Mouse (Mus musculus): ENCODE measurements around the gene Slbp.
A peak's percentile ranks its signal among the peaks of the same experiment; 100 is the strongest.

Slbp gene

GRCm38 (mm10) chr5:33681044-33681443, 28.7 kb upstream of the Slbp start:
- DNase-seq (ENCODE audit: low read depth, low spot score): no peak

DNA sequence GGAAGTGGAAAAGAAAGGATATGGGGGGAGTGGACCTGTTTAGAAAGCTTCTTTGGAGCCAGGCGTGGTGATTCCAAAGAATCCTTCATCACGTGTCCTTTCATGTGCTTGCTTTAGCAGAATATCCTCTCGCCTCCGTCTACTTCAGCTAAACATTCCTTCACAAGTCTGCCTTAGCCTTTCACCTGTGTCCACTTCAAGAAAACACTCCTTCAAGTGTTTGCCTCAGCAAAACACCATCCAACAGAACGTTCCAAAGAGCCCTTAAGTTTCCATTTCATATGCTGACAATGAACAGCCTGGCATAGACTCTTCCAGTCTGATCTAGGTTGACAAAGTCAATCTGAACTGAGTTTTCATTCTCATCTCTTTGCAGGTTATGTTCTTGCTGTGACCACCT, 25.9 kb upstream of the Slbp start:
- no peak for DNase-seq (ENCODE audit: low read depth, low spot score)

- peak; percentile 54 for DNase-seq (ENCODE audit: low read depth, low spot score)
Observed at GRCm38 (mm10) chr5:33675964-33676363, 23.6 kb upstream of the Slbp start.

GRCm38 (mm10) chr5:33674439-33674838, 22.1 kb upstream of the Slbp start:
- DNase-seq (ENCODE audit: low read depth, low spot score): no peak

DNA sequence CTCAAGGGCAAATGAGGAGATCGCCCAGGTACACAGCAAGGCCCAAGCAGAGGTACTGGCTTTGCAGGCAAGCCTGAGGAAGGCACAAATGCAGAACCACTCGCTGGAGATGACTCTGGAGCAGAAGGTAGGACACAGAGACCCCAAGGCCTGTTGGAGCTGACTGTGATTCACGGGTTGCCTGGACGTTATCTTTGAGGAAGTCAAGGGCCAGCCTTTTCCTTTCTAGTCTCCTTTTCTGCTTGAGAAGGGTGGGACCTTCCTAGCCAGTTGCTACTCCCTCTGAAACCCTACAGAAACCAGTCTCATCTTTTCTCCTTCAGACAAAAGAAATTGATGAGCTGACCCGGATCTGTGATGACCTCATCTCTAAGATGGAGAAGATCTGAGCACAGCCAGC, 19.3 kb upstream of the Slbp start:
- DNase-seq (ENCODE audit: low read depth, low spot score): no peak

GRCm38 (mm10) chr5:33668223-33668622, 15.8 kb upstream of the Slbp start:
- DNase-seq (ENCODE audit: low read depth, low spot score): peak; percentile 25

- DNase-seq (ENCODE audit: low read depth, low spot score): no peak
Observed at GRCm38 (mm10) chr5:33658664-33659050, 6.3 kb upstream of the Slbp start.

- peak; percentile 98 for DNase-seq (ENCODE audit: low read depth, low spot score)
Observed at GRCm38 (mm10) chr5:33657787-33658663, 5.7 kb upstream of the Slbp start, which contains the start of the genes Tacc3 and Tmem129. Gene Tacc3 (plus strand): TSS chr5:33658128. Gene Tmem129 (minus strand): TSS chr5:33658416.

DNA sequence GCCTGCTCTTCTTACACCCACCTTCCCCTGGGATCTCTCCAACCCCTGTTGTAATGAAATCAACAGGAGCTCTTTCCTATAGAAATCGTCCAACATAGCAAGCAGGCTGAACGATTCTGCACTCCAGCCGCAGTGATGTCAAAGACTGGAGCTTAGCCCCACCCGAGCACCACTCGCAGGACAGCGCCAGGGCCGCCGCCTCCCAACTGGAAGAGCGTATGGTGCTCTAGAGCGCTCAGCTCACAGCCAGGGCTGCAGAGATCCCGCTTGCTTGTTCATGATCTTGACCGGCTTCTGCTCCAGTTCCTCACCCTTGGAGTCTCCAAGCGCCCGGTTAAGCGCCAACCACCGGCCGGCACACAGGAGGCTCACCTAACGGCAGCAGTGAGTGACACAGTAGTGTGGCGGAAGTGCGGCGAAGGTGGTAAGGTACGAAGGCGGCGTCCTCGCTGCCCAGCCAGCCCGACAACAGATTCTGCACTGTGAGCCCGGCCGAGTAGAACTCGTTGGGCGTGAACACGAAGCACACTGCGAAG, 4.9 kb upstream of the Slbp start:
- DNase-seq (ENCODE audit: low read depth, low spot score): no peak

GRCm38 (mm10) chr5:33656739-33657138, 4.4 kb upstream of the Slbp start:
- no peak for DNase-seq (ENCODE audit: low read depth, low spot score)

DNA sequence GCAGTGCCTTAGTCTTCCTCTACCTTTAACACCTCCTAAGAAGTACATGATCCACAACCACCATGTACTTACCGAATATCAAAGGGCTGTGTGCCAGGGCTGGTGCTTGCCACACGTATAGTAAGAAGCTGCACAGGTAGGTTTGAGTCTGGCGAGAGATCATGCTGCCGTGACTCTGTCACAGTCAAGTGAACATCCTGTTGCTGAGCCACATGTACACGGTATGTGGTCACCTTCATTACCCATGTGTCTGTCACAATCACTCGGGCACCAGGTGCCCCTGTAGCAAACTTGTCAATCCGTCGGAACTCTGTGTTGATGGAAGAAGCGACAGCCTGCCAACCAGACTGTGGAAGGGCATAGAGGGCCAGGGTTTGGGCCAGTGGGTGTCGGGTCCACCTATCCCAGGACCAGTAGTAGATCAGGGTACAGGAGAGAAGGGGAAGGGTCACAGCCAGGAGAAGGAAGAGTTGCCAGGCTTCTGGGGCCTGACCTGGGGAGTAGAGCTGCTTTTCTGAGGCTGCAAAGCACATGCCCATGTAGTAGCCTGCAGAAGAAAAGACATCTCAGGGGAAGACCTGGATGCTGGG, 3.0 kb upstream of the Slbp start:
- no peak for DNase-seq (ENCODE audit: low read depth, low spot score)

GRCm38 (mm10) chr5:33654424-33654823, 2.0 kb upstream of the Slbp start:
- DNase-seq (ENCODE audit: low read depth, low spot score): no peak

DNA sequence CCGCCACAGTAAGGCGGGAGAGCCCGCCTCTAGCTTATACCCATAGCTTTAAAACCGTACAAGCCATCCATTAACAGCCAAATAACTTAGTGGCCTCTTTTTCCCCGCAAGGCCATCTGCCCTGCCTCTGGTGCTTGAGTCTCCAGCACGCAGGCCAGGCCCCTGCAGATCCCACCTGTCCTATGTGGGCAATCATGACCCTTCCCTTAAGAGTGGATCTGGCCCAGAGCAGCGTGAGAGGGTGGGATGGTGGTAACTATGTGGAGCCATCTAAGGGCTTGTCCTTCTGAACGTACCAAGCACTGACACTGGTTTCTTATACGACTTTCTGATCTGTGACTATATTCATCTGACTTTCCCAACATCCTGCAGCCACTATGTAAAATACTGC, 404 bp upstream of the Slbp start:
- DNase-seq (ENCODE audit: low read depth, low spot score): no peak

DNA sequence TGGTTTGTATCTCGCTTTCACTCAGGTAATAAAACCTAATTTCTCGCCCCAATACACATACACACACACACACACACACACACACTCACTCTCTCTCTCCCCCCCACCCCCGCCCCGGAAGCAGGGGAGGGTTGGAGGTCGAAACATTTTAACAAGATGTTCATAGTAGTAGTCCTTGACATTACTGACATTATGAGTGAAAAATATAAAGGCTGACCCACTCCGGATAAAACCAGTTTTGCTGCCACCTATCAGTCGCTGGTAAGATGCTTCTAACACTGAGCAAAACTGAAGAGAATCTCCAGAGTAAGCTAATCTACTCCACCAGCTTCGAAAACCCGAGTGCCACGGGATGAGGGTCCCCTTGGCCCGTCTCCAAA, 843 bp downstream of the Slbp start:
- no peak for DNase-seq (ENCODE audit: low read depth, low spot score)

DNA sequence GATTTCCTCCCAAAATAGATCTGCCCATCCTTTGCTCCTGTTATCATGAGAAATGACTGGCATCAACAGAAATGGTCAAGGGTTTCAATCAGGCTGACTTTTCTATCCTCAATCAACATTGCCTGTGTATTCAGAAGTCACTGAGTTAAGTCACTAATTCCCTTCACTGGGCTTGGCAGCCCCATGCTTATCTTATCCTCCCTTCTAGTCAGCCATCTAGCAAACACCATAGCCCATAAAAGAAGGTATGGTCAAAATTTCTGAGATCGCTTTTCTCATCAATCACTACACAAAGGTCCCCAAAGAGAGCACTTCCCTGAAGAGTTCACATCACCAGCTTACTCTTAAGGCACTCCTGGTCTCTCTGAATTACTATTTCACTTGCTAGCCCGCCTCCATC, 1.4 kb downstream of the Slbp start:
- no peak for DNase-seq (ENCODE audit: low read depth, low spot score)

- DNase-seq (ENCODE audit: low read depth, low spot score): peak; percentile 42
Observed at GRCm38 (mm10) chr5:33640652-33641051, 11.7 kb downstream of the Slbp start.

DNA sequence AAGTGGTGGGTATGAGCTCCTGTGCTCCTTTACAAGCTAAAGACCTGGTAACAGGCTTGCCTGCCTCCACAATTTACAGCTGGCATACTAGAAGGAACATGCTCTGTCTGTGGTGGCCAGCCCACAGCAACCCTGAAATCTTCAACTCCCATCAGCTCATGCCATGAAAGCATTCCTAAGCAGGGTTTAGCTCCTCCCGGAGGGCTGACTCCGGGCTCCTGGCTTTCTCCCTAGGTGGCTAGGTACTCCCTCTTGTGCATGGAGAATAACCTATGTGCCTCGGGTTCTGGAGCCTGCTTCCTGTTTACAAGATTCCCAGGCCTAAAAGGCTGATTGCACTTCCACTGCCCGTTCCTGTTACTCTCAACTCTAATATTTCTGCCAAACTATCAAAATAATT, 13.5 kb downstream of the Slbp start:
- no peak for DNase-seq (ENCODE audit: low read depth, low spot score)

DNA sequence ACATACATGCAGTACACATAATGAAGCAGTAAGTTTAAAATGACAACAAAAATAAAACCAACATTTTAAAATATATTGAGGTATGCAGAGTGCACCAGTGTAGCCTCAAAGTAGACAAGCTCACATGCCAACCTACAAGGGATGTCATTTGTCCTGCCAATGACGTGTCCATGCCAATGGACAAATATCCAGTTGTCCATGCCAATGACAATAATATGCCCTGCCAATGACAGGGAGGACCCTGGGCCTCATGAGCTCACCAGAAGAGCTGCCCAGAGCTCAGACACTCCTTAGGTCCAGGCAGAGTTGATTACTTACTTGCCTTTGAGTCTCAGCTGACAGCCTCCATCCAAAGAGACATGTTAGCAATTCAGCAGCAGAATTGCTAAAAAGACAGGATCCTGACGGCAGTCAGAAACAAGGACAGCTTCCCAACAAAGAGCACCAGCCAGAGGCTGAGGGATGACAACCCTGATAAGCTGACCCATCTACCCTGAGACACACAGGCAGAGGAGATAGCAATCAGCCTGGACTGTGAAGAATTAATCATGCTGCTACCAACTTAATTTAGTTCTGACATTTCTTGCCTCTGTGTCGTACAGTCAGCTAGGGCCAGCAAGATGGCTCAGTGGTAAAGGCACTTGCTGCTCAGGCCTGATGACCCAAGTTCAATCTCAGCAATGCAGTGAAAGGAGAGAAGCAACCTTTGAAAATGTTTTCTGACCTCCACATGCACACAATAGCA, 14.6 kb downstream of the Slbp start:
- DNase-seq (ENCODE audit: low read depth, low spot score): no peak

DNA sequence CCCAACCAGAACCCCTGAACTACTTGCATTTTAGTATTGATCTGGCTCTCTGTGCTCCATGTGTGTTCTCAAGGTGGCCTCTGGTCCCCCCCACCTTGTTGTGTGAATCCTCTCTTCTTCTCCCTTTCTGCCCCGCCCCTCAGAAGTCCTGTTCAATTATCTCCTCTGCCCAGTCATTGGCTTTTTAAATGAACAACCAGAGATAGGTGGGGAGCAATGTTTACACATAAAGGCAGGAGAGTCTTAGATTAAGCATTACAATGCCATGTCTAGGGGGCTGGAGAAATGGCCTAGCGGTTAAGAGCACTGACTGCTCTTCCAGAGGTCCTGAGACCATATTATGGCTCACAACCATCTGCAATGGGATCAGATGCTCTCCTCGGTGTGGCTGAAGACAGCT, 17.0 kb downstream of the Slbp start:
- DNase-seq (ENCODE audit: low read depth, low spot score): no peak

DNA sequence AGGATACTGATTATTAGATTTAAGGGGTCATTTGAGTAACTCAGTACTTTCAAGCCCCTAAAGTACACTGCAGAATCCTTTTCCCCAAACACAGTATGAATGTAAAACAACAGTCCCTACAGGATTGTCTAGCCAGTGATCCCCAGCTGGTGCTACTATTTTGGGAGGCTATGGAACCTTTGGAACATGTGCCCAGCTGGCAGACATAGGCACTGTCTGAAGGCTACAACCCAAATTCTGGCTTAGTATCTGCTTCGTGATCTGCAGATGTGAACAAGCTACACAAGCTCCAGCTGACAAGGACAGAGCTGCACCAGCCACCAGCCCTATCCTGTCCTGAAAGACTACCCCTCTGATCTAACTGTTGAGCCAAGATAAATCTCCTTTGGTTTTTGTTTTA, 19.8 kb downstream of the Slbp start:
- DNase-seq (ENCODE audit: low read depth, low spot score): no peak

DNA sequence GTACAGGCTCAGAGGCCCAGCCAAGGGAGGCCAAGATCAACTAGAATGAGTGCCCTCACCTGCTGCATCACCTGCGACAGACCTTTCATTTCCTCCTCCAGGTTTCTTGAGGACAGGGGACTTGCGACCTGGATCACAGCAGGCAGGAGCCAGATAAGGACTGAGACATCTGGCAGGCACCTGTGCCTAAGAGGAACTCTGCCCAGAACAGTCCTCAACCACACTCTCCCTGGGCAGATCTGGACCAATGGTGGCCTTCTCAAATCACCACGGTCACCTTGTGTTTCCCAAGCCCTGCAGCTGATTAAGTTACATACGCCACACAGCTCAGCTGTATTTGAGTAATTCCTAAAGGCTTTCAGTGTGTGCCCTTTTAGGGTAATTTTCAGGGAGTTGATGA, 21.8 kb downstream of the Slbp start:
- DNase-seq (ENCODE audit: low read depth, low spot score): peak; percentile 19

- DNase-seq (ENCODE audit: low read depth, low spot score): no peak
Observed at GRCm38 (mm10) chr5:33630061-33630460, 22.3 kb downstream of the Slbp start.

All from forelimb bud, embryonic 11.5 days (tissue).